Mouse (Mus musculus) urinary bladder, adult 2 months (tissue): ENCODE results near the gene Myrf. TPM values are rescaled to one million over a fixed set of nuclear protein-coding genes. Genes with fewer than 3 reads are reported as not detected.
"Not testable (repeated sequence)": the region's sequence is repeated elsewhere in the genome, so short reads cannot be mapped to it uniquely, and the experiment has no call there.

Source experiments
- DNase-seq: peaks from one replicate; pipeline ENCODE4 v3.0.0; 2022; ENCODE audit warnings: low spot score
- polyA plus RNA-seq: library from polyadenylated mRNA; depleted of rRNA; stranded (reverse); fragments of >200 nt; gene quantifications from 2 replicates; pipeline ENCODE4 v1.2.3, GENCODE M21; 2012; rRNA removed

The Myrf gene
- polyA plus RNA-seq, 1 experiment, result 4.3 TPM

DNA sequence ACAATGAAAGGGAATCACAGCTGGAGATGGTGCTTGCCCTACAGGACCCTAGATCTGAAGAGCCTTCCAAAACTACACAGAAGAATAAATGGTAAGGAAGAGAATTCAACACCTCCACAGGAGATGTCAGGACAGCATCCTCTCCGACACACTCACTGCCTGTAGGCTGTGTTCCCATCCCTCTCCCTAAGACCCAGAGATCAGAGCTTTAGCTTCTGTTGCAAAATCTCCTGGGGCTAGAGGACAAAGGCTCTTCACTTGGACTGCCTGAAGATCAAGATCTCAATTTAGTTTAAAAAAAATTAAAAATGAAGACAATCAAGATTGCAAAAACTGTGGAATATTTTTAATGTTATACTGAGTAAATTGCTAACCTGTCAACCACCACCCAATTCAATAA is 64.1 kb downstream of the Myrf start:
- DNase-seq, result no peak

- no peak for DNase-seq
Observed at GRCm38 (mm10) chr19:10174956-10175355, 65.6 kb downstream of the Myrf start.

GRCm38 (mm10) chr19:10173844-10174539 is 66.6 kb downstream of the Myrf start:
- no peak for DNase-seq

GRCm38 (mm10) chr19:10173116-10173718 is 67.3 kb downstream of the Myrf start:
- DNase-seq, result no peak

DNA sequence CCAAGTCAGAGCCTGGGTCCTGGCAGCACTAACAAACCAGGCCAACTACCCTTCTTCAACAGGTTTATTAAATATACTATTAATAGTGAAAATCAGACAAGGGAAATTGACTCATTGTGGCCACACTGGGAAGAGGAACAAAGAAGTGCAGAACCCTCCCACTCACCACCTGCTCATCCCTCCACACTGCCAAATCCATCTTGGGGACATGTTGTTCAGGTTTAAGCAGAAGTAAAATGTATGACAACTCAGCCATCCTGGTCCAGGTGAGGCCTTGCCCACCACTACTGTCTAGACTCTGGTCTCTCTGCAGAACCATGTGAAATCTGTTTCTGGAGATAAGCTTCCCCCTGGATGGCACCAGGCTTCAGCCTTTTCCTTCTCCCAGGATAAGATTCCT is 68.7 kb downstream of the Myrf start:
- DNase-seq, result no peak

GRCm38 (mm10) chr19:10171359-10171758 is 69.2 kb downstream of the Myrf start:
- no peak for DNase-seq

- no peak for DNase-seq
Observed at GRCm38 (mm10) chr19:10170466-10170865, 70.1 kb downstream of the Myrf start.

GRCm38 (mm10) chr19:10169692-10170330 is 70.7 kb downstream of the Myrf start:
- DNase-seq, result not testable (repeated sequence)

DNA sequence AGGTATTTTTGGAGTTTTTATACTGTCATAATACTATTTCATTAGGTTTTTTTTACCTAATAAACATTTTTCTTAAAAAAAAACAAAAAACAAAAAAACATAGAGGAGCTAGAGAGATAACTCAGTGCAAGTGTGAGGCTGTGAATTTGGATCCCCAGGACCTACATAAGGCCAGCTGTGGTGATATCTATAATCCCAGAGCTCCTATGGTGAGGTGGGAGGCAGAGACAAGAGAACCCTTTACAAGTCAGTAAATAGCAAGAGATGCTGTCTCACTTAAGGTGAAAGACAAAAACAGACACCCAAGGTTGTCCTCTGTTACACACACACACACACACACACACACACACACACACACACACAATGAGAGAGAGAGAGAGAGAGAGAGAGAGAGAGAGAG is 71.4 kb downstream of the Myrf start:
- no peak for DNase-seq

- no peak for DNase-seq
Observed at GRCm38 (mm10) chr19:10168441-10168840, 72.1 kb downstream of the Myrf start.

DNA sequence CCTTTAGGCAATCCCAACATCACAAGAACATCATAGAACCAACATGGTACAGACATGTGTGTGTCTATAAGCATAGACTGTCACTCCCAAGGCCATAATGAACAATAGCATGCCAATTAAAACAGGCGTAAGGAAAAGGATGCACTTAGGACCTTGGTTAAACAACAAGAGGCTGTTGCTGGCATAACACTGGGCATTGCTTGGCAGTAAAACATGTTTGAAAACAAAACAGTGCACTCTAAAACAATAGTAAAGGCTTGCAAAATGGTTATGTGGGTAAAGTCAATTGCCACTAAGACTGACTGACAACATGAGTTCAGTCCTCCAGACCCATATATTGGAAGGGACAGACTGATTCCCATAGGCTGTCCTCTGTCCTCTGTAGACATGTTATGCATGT is 72.6 kb downstream of the Myrf start:
- no peak for DNase-seq

DNA sequence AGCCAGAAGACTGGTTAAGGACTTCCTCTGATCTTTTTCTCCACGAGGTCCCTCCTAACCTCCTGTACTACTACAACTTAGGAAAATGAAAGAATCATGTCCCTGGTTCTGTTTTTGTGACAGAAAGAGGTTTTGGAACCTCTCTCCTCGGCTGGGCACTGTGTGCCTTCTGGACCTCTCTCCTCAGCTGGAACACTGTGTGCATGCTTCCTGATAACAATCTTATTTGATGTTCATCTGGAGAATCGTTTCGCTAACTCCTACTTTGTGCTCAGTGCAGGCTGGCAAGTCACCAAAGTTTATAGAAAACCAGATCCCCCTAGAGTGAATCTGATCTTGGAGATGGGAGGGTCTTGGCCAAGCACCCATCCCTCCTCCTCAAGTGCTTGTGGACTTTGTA is 73.4 kb downstream of the Myrf start:
- DNase-seq, result no peak

- DNase-seq, result not testable (repeated sequence)
Observed at GRCm38 (mm10) chr19:10165928-10166327, 74.6 kb downstream of the Myrf start.

GRCm38 (mm10) chr19:10163896-10164295 is 76.7 kb downstream of the Myrf start:
- DNase-seq, result no peak

Other genes starting within 250 kb of the Myrf start
- gene Best1, start 239.1 kb downstream of the Myrf start, polyA plus RNA-seq, result 3.8 and 4.2 TPM in 2 replicates
- gene Rab3il1, start 239.1 kb downstream of the Myrf start, polyA plus RNA-seq, result 22.0 and 23.6 TPM in 2 replicates
- gene Fads3, start 199.2 kb downstream of the Myrf start, polyA plus RNA-seq, result 38.6 and 41.9 TPM in 2 replicates
- gene Fads2, start 139.0 kb downstream of the Myrf start, polyA plus RNA-seq, result 156 and 173 TPM in 2 replicates
- 75.3 and 95.1 TPM in 2 replicates for gene Fads1, start 57.9 kb downstream of the Myrf start, polyA plus RNA-seq
- gene Tmem258, start 36.7 kb downstream of the Myrf start, polyA plus RNA-seq, result 77.0 and 87.9 TPM in 2 replicates
- gene Fen1, start 36.6 kb downstream of the Myrf start, polyA plus RNA-seq, result 5.9 and 7.0 TPM in 2 replicates
- gene Dagla, start 64.1 kb upstream of the Myrf start, polyA plus RNA-seq, result 5.5 and 6.4 TPM in 2 replicates
- 1.2 TPM in 2 replicates for gene Syt7, start 148.3 kb upstream of the Myrf start, polyA plus RNA-seq
- 2.9 and 3.3 TPM in 2 replicates for gene Lrrc10b, start 216.7 kb upstream of the Myrf start, polyA plus RNA-seq
- gene Ppp1r32, start 242.2 kb upstream of the Myrf start, polyA plus RNA-seq, result 0.26 and 0.44 TPM in 2 replicates